In the genomic region with DNA sequence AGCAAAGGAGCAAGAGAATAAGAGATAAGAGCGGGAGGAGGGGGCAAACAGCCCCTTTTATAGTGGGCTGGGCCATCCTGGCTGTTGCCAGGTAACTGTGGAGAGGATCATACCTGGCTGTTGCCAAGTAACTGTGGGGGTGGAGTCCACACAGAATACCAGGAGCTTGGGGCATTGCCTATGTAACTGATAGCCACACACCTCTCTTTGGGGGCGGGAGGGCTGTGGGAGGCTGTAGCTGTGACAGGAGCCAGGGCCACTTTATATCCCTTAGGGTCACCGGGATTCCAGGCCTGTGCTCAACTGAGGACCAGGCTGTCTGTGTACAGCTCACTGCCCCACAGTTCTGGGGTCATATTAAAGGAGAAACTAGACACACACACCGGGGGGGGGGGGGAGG, we compare ENCODE assay signal across 31 mouse cellular contexts. TPM values are rescaled to one million over a fixed set of nuclear protein-coding genes. Genes with fewer than 3 reads are reported as not detected.
DNase-seq lines count a peak whose midpoint lies in the region; ATAC-seq and TF ChIP-seq lines count a peak whose summit lies in the region.
"Had no signal": no experiment of that assay in that cellular context is flagged by ENCODE, and none has a peak within 500 bp of the region (broad histone marks: within the 10 kb centered on the region; RNA-seq: fewer than 3 reads in every experiment).

No protein-coding gene starts in this region.

- H3K4me3 ChIP-seq in kidney, embryonic 14.5 days (ENCODE audit: low read length), result no peak overlapping the region
- H3K4me3 ChIP-seq in midbrain, embryonic 11.5 days (ENCODE audit: low read depth, low read length), result no peak overlapping the region
- no peak overlapping the region for H3K4me3 ChIP-seq in midbrain, postnatal 0 days (ENCODE audit: low read depth, low read length)
- H3K4me3 ChIP-seq in intestine, embryonic 14.5 days (ENCODE audit: low read depth, low read length), result no peak overlapping the region
- no peak overlapping the region for H3K4me3 ChIP-seq in stomach, embryonic 14.5 days (ENCODE audit: low read depth, low read length)
- H3K4me3 ChIP-seq: forebrain, embryonic 15.5 days; heart, embryonic 12.5 days; hindbrain, embryonic 10.5 days; limb, embryonic 15.5 days; lung, embryonic 15.5 days had no signal

- no peaks in the 10 kb centered on the region for H3K27me3 ChIP-seq in kidney, embryonic 14.5 days (ENCODE audit: control insufficient read depth, insufficient read depth, low read length)
- no peaks in the 10 kb centered on the region for H3K27me3 ChIP-seq in midbrain, embryonic 11.5 days (ENCODE audit: control insufficient read depth, insufficient read depth, low read length)
- H3K27me3 ChIP-seq in midbrain, postnatal 0 days (ENCODE audit: insufficient read depth, low read length), result no peaks in the 10 kb centered on the region
- H3K27me3 ChIP-seq in intestine, embryonic 14.5 days (replicated peaks; ENCODE audit: control insufficient read depth, insufficient read depth, low read length), result no peaks in the 10 kb centered on the region
- H3K27me3 ChIP-seq in stomach, embryonic 14.5 days (ENCODE audit: control insufficient read depth, insufficient read depth, low read length), result no peaks in the 10 kb centered on the region
- H3K27me3 ChIP-seq: CH12.LX; forebrain, embryonic 15.5 days; heart, embryonic 12.5 days; limb, embryonic 15.5 days; lung, embryonic 15.5 days had no signal

- peak; percentile 68; the same call in 1 of the 2 replicates for ATAC-seq in kidney, embryonic 14.5 days (ENCODE audit: low FRiP score, low TSS enrichment)
- ATAC-seq in midbrain, embryonic 11.5 days (ENCODE audit: low FRiP score), result no peak
- ATAC-seq in midbrain, postnatal 0 days (ENCODE audit: low FRiP score), result no peak
- peak; percentile 60 for ATAC-seq in intestine, embryonic 14.5 days (replicated peaks; ENCODE audit: low FRiP score, low TSS enrichment, low read depth)
- peak; percentile 15; the same call in 1 of the 2 replicates for ATAC-seq in stomach, embryonic 14.5 days (ENCODE audit: insufficient number of reproducible peaks, insufficient read depth, low FRiP score, low read depth)
- ATAC-seq: activated CD4-positive, CD25-positive, alpha-beta regulatory T cell, adult 4 months had no signal

- TF ChIP-seq CTCF in midbrain, postnatal 0 days (IDR thresholded peaks at IDR 0.05), result no peak

- no peak overlapping the region for H3K4me2 ChIP-seq in kidney, embryonic 14.5 days (replicated peaks; ENCODE audit: low read depth, low read length)
- H3K4me2 ChIP-seq in midbrain, embryonic 11.5 days, result no peak overlapping the region
- no peak overlapping the region for H3K4me2 ChIP-seq in midbrain, postnatal 0 days (ENCODE audit: low read depth, low read length, poor library complexity, severe bottlenecking)
- 0 out of 2 replicates have a peak overlapping the region, but pooled peaks have one; percentile 15 for H3K4me2 ChIP-seq in intestine, embryonic 14.5 days (ENCODE audit: low read length)
- H3K4me2 ChIP-seq in stomach, embryonic 14.5 days (replicated peaks; ENCODE audit: low read depth, low read length), result no peak overlapping the region
- H3K4me2 ChIP-seq: forebrain, embryonic 15.5 days; heart, embryonic 12.5 days; limb, embryonic 15.5 days; lung, embryonic 15.5 days had no signal

- no peak overlapping the region for H3K27ac ChIP-seq in kidney, embryonic 14.5 days (ENCODE audit: low read depth, low read length)
- no peak overlapping the region for H3K27ac ChIP-seq in midbrain, embryonic 11.5 days (ENCODE audit: low read depth, low read length)
- H3K27ac ChIP-seq in midbrain, postnatal 0 days (ENCODE audit: low read depth, low read length), result no peak overlapping the region
- H3K27ac ChIP-seq in intestine, embryonic 14.5 days (ENCODE audit: low read depth), result no peak overlapping the region
- H3K27ac ChIP-seq in stomach, embryonic 14.5 days (ENCODE audit: low read length), result no peak overlapping the region
- H3K27ac ChIP-seq: forebrain, embryonic 15.5 days; limb, embryonic 15.5 days; liver, embryonic 14.5 days; lung, embryonic 15.5 days had no signal

- no peaks in the 10 kb centered on the region for H3K36me3 ChIP-seq in kidney, embryonic 14.5 days (ENCODE audit: control insufficient read depth, insufficient read depth, low read length)
- H3K36me3 ChIP-seq in midbrain, embryonic 11.5 days (ENCODE audit: control insufficient read depth, insufficient read depth, low read length), result no peaks in the 10 kb centered on the region
- H3K36me3 ChIP-seq in midbrain, postnatal 0 days (ENCODE audit: insufficient read depth, low read length), result no peaks in the 10 kb centered on the region
- H3K36me3 ChIP-seq in intestine, embryonic 14.5 days (ENCODE audit: control insufficient read depth, insufficient read depth, low read length), result no peaks in the 10 kb centered on the region
- H3K36me3 ChIP-seq in stomach, embryonic 14.5 days (ENCODE audit: control insufficient read depth, insufficient read depth, low read length), result no peaks in the 10 kb centered on the region
- H3K36me3 ChIP-seq: forebrain, embryonic 15.5 days; G1E; heart, embryonic 12.5 days; hindbrain, embryonic 10.5 days; limb, embryonic 15.5 days; lung, embryonic 15.5 days had no signal

- H3K9ac ChIP-seq in kidney, embryonic 14.5 days (ENCODE audit: low read depth, low read length), result no peak overlapping the region
- no peak overlapping the region for H3K9ac ChIP-seq in midbrain, embryonic 11.5 days (ENCODE audit: low read length)
- H3K9ac ChIP-seq in midbrain, postnatal 0 days (replicated peaks; ENCODE audit: low read length, poor library complexity, severe bottlenecking), result no peak overlapping the region
- no peak overlapping the region for H3K9ac ChIP-seq in intestine, embryonic 14.5 days (ENCODE audit: low read length)
- no peak overlapping the region for H3K9ac ChIP-seq in stomach, embryonic 14.5 days (replicated peaks; ENCODE audit: low read depth, low read length)
- H3K9ac ChIP-seq: forebrain, embryonic 15.5 days; heart, embryonic 12.5 days; limb, embryonic 15.5 days; liver, embryonic 14.5 days; lung, embryonic 15.5 days had no signal

- 36% methylated on average over 4 of the region's 4 CpGs for WGBS in kidney, embryonic 14.5 days
- 58% methylated on average over 4 of the region's 4 CpGs for WGBS in midbrain, embryonic 11.5 days
- 75% methylated on average over 4 of the region's 4 CpGs for WGBS in midbrain, postnatal 0 days
- 34% methylated on average over 4 of the region's 4 CpGs for WGBS in intestine, embryonic 14.5 days
- WGBS in stomach, embryonic 14.5 days, result 52% methylated on average over 4 of the region's 4 CpGs

- DNase-seq in kidney, postnatal 4 days, result no peak
- peak; percentile 64 for DNase-seq in midbrain, embryonic 11.5 days (ENCODE audit: low spot score, missing footprints)
- DNase-seq in midbrain, postnatal 0 days (ENCODE audit: low spot score), result no peak
- DNase-seq in intestine, embryonic 14.5 days (ENCODE audit: low spot score), result peak; percentile 53
- DNase-seq in retina, postnatal 1 day, result no peak
- DNase-seq: adrenal gland, postnatal 10 days; B cell, adult 2 months; cerebellum, adult 2 months; cerebellum, postnatal 25 days; gastrocnemius, postnatal 10 days; heart, postnatal 10 days; kidney, adult 9 months; layer of hippocampus, postnatal 36 days; lung, postnatal 4 days; right cerebral cortex, postnatal 25 days; spleen, adult 18-20 months; thymus, adult 2 months; thymus, postnatal 4 days had no signal

- H3K4me1 ChIP-seq in kidney, embryonic 14.5 days (ENCODE audit: control insufficient read depth, insufficient read depth, low read length), result peaks cover 5% of the 10 kb centered on the region
- peaks cover 7% of the 10 kb centered on the region; the same call in 1 of the 2 replicates for H3K4me1 ChIP-seq in midbrain, embryonic 11.5 days (ENCODE audit: control insufficient read depth, insufficient read depth, low read length)
- H3K4me1 ChIP-seq in midbrain, postnatal 0 days (ENCODE audit: insufficient read depth, low read length), result no peaks in the 10 kb centered on the region
- H3K4me1 ChIP-seq in intestine, embryonic 14.5 days (replicated peaks; ENCODE audit: control insufficient read depth, insufficient read depth, low read length), result peaks cover 5% of the 10 kb centered on the region; the same call in 1 of the 2 replicates
- peaks cover 4% of the 10 kb centered on the region; the same call in 1 of the 2 replicates for H3K4me1 ChIP-seq in stomach, embryonic 14.5 days (ENCODE audit: control insufficient read depth, insufficient read depth, low read length)
- H3K4me1 ChIP-seq: forebrain, embryonic 15.5 days had no signal

- H3K9me3 ChIP-seq in kidney, embryonic 14.5 days (ENCODE audit: control insufficient read depth, low read length), result no peaks in the 10 kb centered on the region
- H3K9me3 ChIP-seq in midbrain, embryonic 11.5 days (ENCODE audit: control insufficient read depth, low read length), result no peaks in the 10 kb centered on the region
- no peaks in the 10 kb centered on the region for H3K9me3 ChIP-seq in midbrain, postnatal 0 days (ENCODE audit: low read length)
- no peaks in the 10 kb centered on the region for H3K9me3 ChIP-seq in intestine, embryonic 14.5 days (ENCODE audit: control insufficient read depth, low read length)
- H3K9me3 ChIP-seq in stomach, embryonic 14.5 days (ENCODE audit: control insufficient read depth, low read depth, low read length), result no peaks in the 10 kb centered on the region
- H3K9me3 ChIP-seq: forebrain, embryonic 15.5 days; G1E; heart, embryonic 12.5 days; hindbrain, embryonic 10.5 days; limb, embryonic 15.5 days; lung, embryonic 15.5 days had no signal

RNA-seq across cellular contexts. Expression of gene Gpr156, which starts 40.5 kb away (rescaled TPM):
- polyA plus RNA-seq in kidney, embryonic 14.5 days (2014; fragmentation: Nextera tagmentation; extraction: Ambion mirVana), result 0.57 and 1.1 TPM in 2 replicates
- 3.4 and 4.2 TPM in 2 replicates for polyA plus RNA-seq in midbrain, embryonic 11.5 days (2014; fragmentation: Nextera tagmentation; extraction: Ambion mirVana)
- total RNA-seq in midbrain, postnatal 0 days (2014; rRNA removed), result 6.1 and 6.4 TPM in 2 replicates
- 2.8 and 2.9 TPM in 2 replicates for polyA plus RNA-seq in midbrain, postnatal 0 days (2015; fragmentation: Nextera tagmentation; extraction: Ambion mirVana)
- polyA plus RNA-seq in intestine, embryonic 14.5 days (2014; fragmentation: Nextera tagmentation; extraction: Ambion mirVana), result 0.42 and 0.61 TPM in 2 replicates
- polyA plus RNA-seq in stomach, embryonic 14.5 days (2014; fragmentation: Nextera tagmentation; extraction: Ambion mirVana), result 0.21 and 0.39 TPM in 2 replicates
- total RNA-seq: granulocyte monocyte progenitor cell, adult 5-6 weeks; megakaryocyte-erythroid progenitor cell, adult 5-6 weeks had no signal
- polyA plus RNA-seq: activated CD4-positive, CD25-positive, alpha-beta regulatory T cell, adult 4 months; G1E had no signal

Comparison
In these comparisons a context has a peak if more than half of its experiments do, and no peak if none do; other contexts are left out.
1. DNase-seq: peak in midbrain, embryonic 11.5 days (single experiment) and intestine, embryonic 14.5 days (single experiment); none in kidney, postnatal 4 days (0 of 2), midbrain, postnatal 0 days (single experiment) and retina, postnatal 1 day (single experiment).
2. ATAC-seq: peak in kidney, embryonic 14.5 days (single experiment), intestine, embryonic 14.5 days (single experiment) and stomach, embryonic 14.5 days (single experiment); none in midbrain, embryonic 11.5 days (single experiment) and midbrain, postnatal 0 days (single experiment).